Mouse (Mus musculus) testis, adult 2 months (tissue): Measurements from ENCODE around the gene Pdpk1.

Experiments used
- CTCF ChIP-seq: fragments of 200-500 bp; IDR thresholded peaks from 2 replicates; pipeline ENCODE4 v1.5.1; 2012; ENCODE audit warnings: low read depth, mild to moderate bottlenecking, inconsistent platforms, low read length, moderate library complexity; ENCODE audit not compliant: control insufficient read depth, insufficient read depth, insufficient replicate concordance
- POLR2A ChIP-seq: fragments of 200-500 bp; IDR thresholded peaks from 2 replicates; pipeline ENCODE4 v1.6.1; 2012; ENCODE audit warnings: low read depth, mild to moderate bottlenecking, inconsistent platforms, low read length, moderate library complexity; ENCODE audit not compliant: control insufficient read depth

DNA sequence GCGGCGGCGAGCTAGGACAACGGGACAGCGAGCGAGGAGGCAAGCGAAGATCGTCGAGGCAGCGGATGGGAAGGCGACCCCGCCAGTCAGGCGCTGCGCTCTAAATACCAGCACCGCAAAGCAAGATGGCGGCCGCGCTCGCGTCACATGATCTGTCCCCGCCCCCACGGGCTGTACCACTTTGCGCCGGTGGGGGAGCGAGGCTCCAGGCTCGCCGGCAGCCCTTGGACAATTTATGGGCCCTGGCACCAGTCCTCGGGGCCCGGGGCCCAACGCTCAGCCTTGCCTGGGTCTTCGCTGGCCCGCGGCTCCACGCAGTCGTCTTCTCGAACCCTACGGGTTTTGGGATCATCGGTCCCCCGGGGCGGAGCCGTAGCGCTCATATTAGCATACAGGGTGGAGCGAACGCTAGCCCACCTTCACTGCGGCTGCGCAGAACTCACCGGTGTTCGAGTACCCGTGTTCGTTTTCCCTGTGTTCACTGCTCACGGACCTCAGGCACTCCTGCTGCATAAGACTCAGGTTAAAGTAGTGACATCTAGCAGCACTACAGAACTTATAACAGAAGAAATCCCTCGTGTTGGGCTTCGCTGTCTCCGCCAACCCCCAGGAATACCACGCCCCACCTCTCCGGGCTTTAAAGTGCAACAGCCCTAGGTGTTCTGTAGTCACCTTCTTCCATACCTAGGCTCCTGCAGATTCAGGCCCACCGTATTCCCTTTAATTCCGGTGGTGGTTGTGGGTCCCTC, 18.8 kb upstream of the Pdpk1 start, which contains the start of gene Atp6v0c:
- TF ChIP-seq CTCF: no peak
- peak; percentile 91 for TF ChIP-seq POLR2A
